Mouse (Mus musculus) lung, embryonic 16.5 days (tissue): Measurements from ENCODE around the gene Gm16429. TPM values are rescaled to one million over a fixed set of nuclear protein-coding genes. Genes with fewer than 3 reads are reported as not detected.
"Not testable (repeated sequence)": the region's sequence is repeated elsewhere in the genome, so short reads cannot be mapped to it uniquely, and the experiment has no call there.

Experiments
- ATAC-seq: fragments of 200-750 bp; cut with Nextera tagmentation; 2 replicates; pipeline ENCODE4 v1.8.0; 2017; ENCODE audit warnings: low read depth, mild to moderate bottlenecking, moderate library complexity
- H3K27ac ChIP-seq: fragments of 300-500 bp; sonication (generic); 2 replicates; pipeline ENCODE4 v1.5.1; 2014; ENCODE audit warnings: mild to moderate bottlenecking, control low read depth, low read length
- H3K27me3 ChIP-seq: fragments of 300-500 bp; sonication (generic); 2 replicates; pipeline ENCODE4 v1.6.1; 2014; ENCODE audit warnings: low read depth, low read length, mixed read lengths; ENCODE audit not compliant: control insufficient read depth, insufficient read depth
- H3K36me3 ChIP-seq: fragments of 300-500 bp; sonication (generic); 2 replicates; pipeline ENCODE4 v1.6.1; 2014; ENCODE audit warnings: low read length; ENCODE audit not compliant: control insufficient read depth, insufficient read depth
- H3K4me1 ChIP-seq: fragments of 300-500 bp; sonication (generic); replicated peaks from 2 replicates; pipeline ENCODE4 v1.6.1; 2014; ENCODE audit warnings: low read length, mixed read lengths; ENCODE audit not compliant: control insufficient read depth, insufficient read depth
- H3K4me2 ChIP-seq: fragments of 300-500 bp; sonication (generic); 2 replicates; pipeline ENCODE4 v1.6.1; 2014; ENCODE audit warnings: low read depth, low read length, control low read depth
- H3K4me3 ChIP-seq: fragments of 300-500 bp; sonication (generic); 2 replicates; pipeline ENCODE4 v1.5.1; 2014; ENCODE audit warnings: mild to moderate bottlenecking, low read length, control low read depth
- H3K9ac ChIP-seq: fragments of 300-500 bp; sonication (generic); 2 replicates; pipeline ENCODE4 v1.6.1; 2014; ENCODE audit warnings: low read length, control low read depth
- H3K9me3 ChIP-seq: fragments of 300-500 bp; sonication (generic); 2 replicates; pipeline ENCODE4 v1.6.1; 2016; ENCODE audit warnings: low read length; ENCODE audit not compliant: control insufficient read depth
- WGBS: fragments of 180-500 bp; shearing (Covaris S2); extraction: QIAGEN DNeasy Blood & Tissue Kit; methylation state at CpG from one replicate; pipeline ENCODE4 v1.1.7; 2014; 5-methylcytosine and 5-hydroxymethylcytosine counted together
- polyA plus RNA-seq: library from polyadenylated mRNA; unstranded; fragments of >200 nt; fragmentation: Nextera tagmentation; extraction: Ambion mirVana; gene quantifications from 2 replicates; pipeline ENCODE4 v1.2.1, GENCODE M21; 2015

The Gm16429 gene
- not detected in 2 replicates for polyA plus RNA-seq

GRCm38 (mm10) chr5:93928952-93929351 is at the start of gene Gm16429:
Gm16429 (minus strand) TSS chr5:93929052.
- not testable (repeated sequence) for H3K4me2 ChIP-seq, ATAC-seq, H3K27ac ChIP-seq, H3K36me3 ChIP-seq, H3K9me3 ChIP-seq, H3K27me3 ChIP-seq, H3K4me1 ChIP-seq, H3K9ac ChIP-seq, H3K4me3 ChIP-seq
- WGBS = no CpG with 5 or more reads among the region's 1 CpGs

Other genes starting within 250 kb of the Gm16429 start
- gene Gm7792, start 85.3 kb downstream of the Gm16429 start, polyA plus RNA-seq = not detected in 2 replicates
- not detected in 2 replicates for gene BC061212, start 141.5 kb upstream of the Gm16429 start, polyA plus RNA-seq
- gene Gm6351, start 147.3 kb upstream of the Gm16429 start, polyA plus RNA-seq = not detected in 2 replicates